Mouse (Mus musculus): Measurements from ENCODE around the gene Odf3.
A peak's percentile ranks its signal among the peaks of the same experiment; 100 is the strongest.
"Not testable (repeated sequence)": the region's sequence is repeated elsewhere in the genome, so short reads cannot be mapped to it uniquely, and the experiment has no call there.

The Odf3 gene

DNA sequence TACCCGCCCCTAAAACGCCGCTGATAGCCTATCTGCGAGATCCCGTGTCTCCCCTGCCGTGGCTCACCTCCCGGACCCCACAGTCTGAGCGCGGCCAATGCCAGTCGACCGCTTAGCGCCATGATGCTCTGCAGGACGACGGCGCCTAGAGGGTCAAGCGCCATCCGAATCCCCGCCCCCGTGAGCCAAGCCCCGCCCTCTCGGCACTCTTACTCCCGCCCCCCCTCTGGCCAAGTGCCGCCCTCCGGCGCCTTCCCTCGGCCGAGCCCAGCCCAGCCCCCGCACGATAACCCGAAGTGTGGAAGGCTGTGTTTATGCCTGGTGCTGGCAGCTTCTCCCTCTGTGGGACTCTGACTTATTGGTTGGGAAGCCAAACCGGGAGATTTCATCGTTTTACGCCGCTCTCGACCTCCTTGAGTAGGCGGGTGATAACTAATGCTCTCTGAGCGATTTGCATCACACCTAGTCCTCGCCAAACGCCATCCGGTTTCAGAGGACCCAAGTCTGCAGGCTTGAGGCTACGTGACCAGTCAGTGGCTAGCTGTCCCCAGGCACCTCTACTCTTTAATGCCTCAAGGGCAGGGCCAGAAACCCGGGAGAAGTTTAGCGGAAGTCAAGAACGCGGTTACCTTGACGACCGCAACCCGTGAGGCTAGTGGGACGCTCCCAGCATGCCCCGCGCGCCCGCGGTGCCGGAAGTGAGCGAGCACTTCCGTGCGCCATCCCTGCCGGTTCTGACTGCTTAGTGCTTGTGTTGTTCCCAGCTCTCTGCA lies 34.3 kb downstream of the Odf3 start, which contains the start of the genes Psmd13 and Sirt3:
TSS of gene Psmd13 (plus strand) at position 273 of the 773 bp plus-strand sequence.
TSS of gene Sirt3 (minus strand) at position 614 of the 773 bp plus-strand sequence.
- DNase-seq: peak; percentile 95

- DNase-seq: no peak
These were observed 34.8 kb downstream of the Odf3 start for GRCm38 (mm10) chr7:140882469-140882803.

- not testable (repeated sequence) for DNase-seq
These were observed 43.0 kb downstream of the Odf3 start for GRCm38 (mm10) chr7:140890636-140891035.

DNA sequence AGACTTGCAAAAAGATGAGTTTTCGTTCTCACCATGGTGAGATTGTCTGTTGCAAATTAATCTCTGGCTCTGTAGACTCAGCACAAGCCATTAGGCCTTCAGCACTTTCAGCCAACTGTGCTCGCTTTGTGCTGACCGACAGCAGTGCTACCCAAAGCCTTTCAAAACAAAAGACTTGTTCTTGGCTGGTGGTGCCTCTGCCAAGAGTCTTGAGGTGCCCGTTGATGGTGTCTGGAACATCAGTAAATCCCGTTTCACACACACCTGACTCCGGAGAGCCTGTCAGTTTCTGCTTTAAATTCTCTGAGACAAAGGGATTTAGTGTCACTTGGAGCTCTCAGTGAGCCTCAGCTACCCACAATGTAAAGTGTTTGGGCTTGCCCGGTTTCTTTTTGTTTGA lies 46.4 kb downstream of the Odf3 start:
- DNase-seq: no peak

DNA sequence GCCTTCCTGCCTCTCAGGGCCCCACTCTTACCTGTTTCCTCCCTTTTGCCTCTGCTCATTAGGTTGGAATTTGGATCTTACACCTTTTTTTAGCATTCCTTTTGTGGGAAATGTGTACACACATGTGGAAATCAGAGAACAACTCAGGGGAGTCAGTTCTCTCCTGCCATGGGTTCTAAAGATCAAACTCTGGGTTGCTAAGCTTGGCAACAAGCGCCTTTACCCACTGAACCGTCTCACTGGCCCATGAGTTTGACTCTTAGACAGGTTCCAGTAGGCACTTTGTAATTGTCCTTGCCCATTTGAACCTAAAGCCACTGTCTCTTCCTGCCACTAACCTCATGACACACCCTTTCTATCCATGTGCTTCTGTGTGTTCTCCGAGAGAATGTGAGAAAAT lies 47.0 kb downstream of the Odf3 start:
- DNase-seq: no peak

DNA sequence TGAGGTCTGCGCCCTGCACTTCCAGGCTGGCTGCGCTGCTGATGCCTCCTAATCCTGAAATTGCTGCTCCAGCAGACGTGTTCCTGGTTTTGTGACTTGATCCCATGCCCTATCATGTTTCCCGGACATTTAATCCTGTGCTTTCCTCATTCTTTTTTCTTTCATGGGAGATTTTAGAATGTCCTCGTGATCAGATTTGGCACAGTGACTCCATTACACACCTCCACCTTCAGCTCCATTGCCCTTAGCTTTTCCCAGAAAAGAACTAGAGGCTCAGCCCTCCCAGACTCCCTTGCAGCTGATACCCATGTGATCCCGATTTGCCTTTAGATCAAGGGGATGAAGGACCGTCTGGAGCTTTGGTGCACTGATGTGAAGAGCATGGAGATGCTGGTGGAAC lies 50.3 kb downstream of the Odf3 start:
- no peak for DNase-seq

GRCm38 (mm10) chr7:140899121-140899520 lies 51.5 kb downstream of the Odf3 start:
- no peak for DNase-seq

- DNase-seq: no peak
These were observed 52.6 kb downstream of the Odf3 start, which contains the start of gene Cox8b for GRCm38 (mm10) chr7:140900220-140900619. TSS of gene Cox8b (minus strand) at chr7:140900446.
